Mouse (Mus musculus) neural tube, embryonic 11.5 days (tissue): ENCODE results near the gene Palm3. TPM values are rescaled to one million over a fixed set of nuclear protein-coding genes. Genes with fewer than 3 reads are reported as not detected.
"Not testable (repeated sequence)": the region's sequence is repeated elsewhere in the genome, so short reads cannot be mapped to it uniquely, and the experiment has no call there.

Source experiments
- ATAC-seq: fragments of 200-750 bp; cut with Nextera tagmentation; 2 replicates; pipeline ENCODE4 v1.8.0; 2017; ENCODE audit warnings: moderate number of reproducible peaks, mild to moderate bottlenecking, moderate TSS enrichment, moderate library complexity; ENCODE audit not compliant: insufficient read depth, low FRiP score, low TSS enrichment
- DNase-seq: peaks from one replicate; pipeline ENCODE4 v3.0.0-alpha.2; 2015; ENCODE audit warnings: low spot score
- H3K27ac ChIP-seq: fragments of 300-500 bp; sonication (generic); 2 replicates; pipeline ENCODE4 v1.5.1; 2014; ENCODE audit warnings: low read depth, mild to moderate bottlenecking, low read length
- H3K27me3 ChIP-seq: fragments of 300-500 bp; sonication (generic); 2 replicates; pipeline ENCODE4 v1.6.1; 2014; ENCODE audit warnings: mild to moderate bottlenecking, low read length, mixed read lengths; ENCODE audit not compliant: control insufficient read depth, insufficient read depth
- H3K36me3 ChIP-seq: fragments of 300-500 bp; sonication (generic); 2 replicates; pipeline ENCODE4 v1.6.1; 2014; ENCODE audit warnings: mild to moderate bottlenecking, low read length, moderate library complexity, mixed read lengths; ENCODE audit not compliant: control insufficient read depth, insufficient read depth
- H3K4me1 ChIP-seq: fragments of 300-500 bp; sonication (generic); 2 replicates; pipeline ENCODE4 v1.6.1; 2014; ENCODE audit warnings: low read length, mixed read lengths; ENCODE audit not compliant: control insufficient read depth, insufficient read depth
- H3K4me2 ChIP-seq: fragments of 300-500 bp; sonication (generic); 2 replicates; pipeline ENCODE4 v1.6.1; 2014; ENCODE audit warnings: low read depth, mild to moderate bottlenecking, moderate library complexity
- H3K4me3 ChIP-seq: fragments of 300-500 bp; sonication (generic); 2 replicates; pipeline ENCODE4 v1.5.1; 2014; ENCODE audit warnings: low read depth, low read length
- H3K9ac ChIP-seq: fragments of 300-500 bp; sonication (generic); 2 replicates; pipeline ENCODE4 v1.6.1; 2014; ENCODE audit warnings: mild to moderate bottlenecking, low read length
- H3K9me3 ChIP-seq: fragments of 300-500 bp; sonication (generic); 2 replicates; pipeline ENCODE4 v1.6.1; 2016; ENCODE audit warnings: low read length; ENCODE audit not compliant: control insufficient read depth
- WGBS: fragments of 180-500 bp; shearing (Covaris S2); extraction: QIAGEN DNeasy Blood & Tissue Kit; methylation state at CpG from one replicate; pipeline ENCODE4 v1.1.7; 2014; 5-methylcytosine and 5-hydroxymethylcytosine counted together
- polyA plus RNA-seq: library from polyadenylated mRNA; unstranded; fragments of >200 nt; fragmentation: Nextera tagmentation; extraction: Ambion mirVana; gene quantifications from 2 replicates; pipeline ENCODE4 v1.2.1, GENCODE M21; 2014

The Palm3 gene
- polyA plus RNA-seq, 1 experiment from 2014 or later = 4.4 TPM

DNA sequence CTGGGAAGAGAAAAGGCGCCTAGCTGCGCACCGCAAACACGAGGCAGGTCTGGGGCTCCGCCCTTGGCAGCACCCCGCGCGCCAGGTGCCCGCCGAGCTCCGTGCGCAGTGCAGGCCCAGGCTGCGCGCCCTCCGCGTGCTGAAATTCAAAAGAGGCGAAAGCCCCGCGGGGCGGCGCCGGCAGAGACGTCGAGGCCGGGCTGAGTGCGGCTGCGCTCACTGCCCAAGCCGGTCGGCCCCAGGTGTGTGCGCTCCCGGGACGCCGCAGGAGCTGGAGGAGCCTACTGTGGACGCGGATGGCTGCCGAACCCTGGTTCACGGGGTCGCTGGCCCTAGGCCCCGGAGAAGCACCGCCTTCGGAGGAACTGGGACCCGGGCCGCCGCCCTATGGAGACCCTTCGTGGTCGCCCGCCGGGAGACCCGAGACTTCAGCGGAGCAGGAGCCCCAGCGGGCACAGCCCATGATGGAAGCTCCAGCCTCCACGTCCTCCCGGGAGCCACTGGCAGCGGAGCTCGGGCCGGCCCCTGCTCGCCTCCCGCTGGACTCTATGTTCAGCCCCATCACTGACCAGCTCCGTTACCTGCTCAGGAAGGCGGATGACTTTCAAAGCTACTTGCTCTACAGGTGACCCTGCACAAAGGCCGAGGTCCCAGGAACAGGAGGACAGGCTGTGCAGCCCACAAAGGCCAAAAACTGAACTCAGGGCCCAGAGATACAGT, 19.8 kb upstream of the Palm3 start, which contains the start of gene 1700067K01Rik:
Gene 1700067K01Rik (plus strand): TSS at position 222 of the 720 bp plus-strand sequence.
- DNase-seq (no peak), ATAC-seq (no peak)
- peaks cover 2% of the 10 kb centered on the region for H3K36me3 ChIP-seq
- H3K4me2 ChIP-seq = 0 out of 2 replicates have a peak within 1 kb of the TSS, but pooled peaks have one; percentile 18
- H3K4me1 ChIP-seq = peaks cover 18% of the 10 kb centered on the region
- H3K9me3 ChIP-seq = no peaks in the 10 kb centered on the region
- no peak within 1 kb of the TSS for H3K4me3 ChIP-seq
- 14% methylated on average over 61 of the region's 61 CpGs for WGBS
- H3K27ac ChIP-seq = no peak within 1 kb of the TSS
- H3K27me3 ChIP-seq = peaks cover 20% of the 10 kb centered on the region
- 0 out of 2 replicates have a peak within 1 kb of the TSS, but pooled peaks have one; percentile 16 for H3K9ac ChIP-seq

DNA sequence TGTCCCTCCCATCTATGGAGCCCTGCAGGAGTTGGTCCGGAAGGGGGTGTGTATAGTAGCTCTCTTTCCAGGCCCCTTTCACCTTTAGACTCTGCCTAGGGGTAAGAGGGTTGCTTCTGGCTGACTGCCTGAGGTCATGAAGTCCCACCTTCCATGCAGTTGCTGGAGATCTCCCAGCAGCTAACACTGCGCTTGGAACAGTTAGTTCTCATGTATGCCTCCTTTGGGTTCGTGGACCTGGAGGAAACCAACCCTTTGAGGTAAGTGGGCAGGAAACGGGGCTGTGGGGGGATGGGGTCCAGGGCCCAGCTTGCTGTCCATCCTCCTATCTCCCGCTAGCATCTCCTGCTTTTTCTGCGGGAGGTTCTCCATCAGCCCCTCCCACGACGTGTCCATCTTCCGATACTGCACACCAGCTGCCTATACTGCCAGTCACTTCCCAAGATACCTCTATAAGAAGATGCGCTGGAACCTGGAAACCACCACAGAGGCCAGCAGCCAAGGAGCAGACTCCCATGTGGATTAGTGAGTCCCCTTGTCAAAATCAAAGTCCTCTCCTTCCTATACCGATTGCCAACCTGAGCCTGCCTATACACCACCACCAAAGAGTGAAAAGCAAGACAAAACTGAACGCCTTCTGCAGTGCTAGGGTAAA, 18.2 kb upstream of the Palm3 start:
- WGBS = 63% methylated on average over 12 of the region's 12 CpGs
- Histone ChIP-seq H3K4me1 (peaks cover 18% of the 10 kb centered on the region), H3K27me3 (peaks cover 20% of the 10 kb centered on the region), H3K4me3 (no peak overlapping the region), H3K36me3 (peaks cover 2% of the 10 kb centered on the region), H3K4me2 (no peak overlapping the region), H3K27ac (no peak overlapping the region), H3K9me3 (no peaks in the 10 kb centered on the region), H3K9ac (no peak overlapping the region)
- ATAC-seq (no peak), DNase-seq (no peak)

DNA sequence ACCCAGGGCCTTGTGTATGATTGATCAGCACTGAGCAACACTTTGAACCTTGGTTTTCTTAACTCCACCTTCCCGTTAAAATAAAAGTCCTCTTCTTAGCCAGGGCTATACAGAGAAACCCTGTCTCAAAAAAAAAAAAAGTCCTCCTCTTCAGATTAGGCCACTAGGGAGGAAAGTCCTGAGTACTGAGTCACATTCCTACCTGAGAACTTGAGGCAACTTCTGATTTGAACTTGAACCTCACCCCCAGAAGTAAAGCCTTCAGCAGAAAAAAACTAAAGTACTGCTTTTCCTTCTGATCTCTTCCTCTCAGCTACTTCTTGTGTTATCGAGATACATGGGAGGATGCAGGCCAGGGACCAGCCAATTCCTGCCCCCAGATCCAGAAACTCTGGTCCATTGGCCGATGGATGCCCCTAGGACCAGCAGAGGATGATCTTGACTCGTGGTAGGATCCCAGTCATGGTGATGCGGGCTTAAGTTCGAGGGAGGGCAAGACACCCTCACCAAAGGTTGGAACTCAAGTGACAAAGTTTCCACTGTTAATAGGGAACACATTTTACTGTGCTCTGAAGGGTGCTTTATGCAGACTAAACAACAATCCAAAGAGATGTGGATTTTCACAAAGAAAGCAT, 17.5 kb upstream of the Palm3 start:
- Histone ChIP-seq H3K27me3 (peaks cover 20% of the 10 kb centered on the region), H3K4me2 (peak overlapping the region; percentile 60; the same call in 1 of the 2 replicates), H3K27ac (no peak overlapping the region), H3K4me3 (no peak overlapping the region), H3K36me3 (peaks cover 2% of the 10 kb centered on the region), H3K9me3 (no peaks in the 10 kb centered on the region), H3K4me1 (peaks cover 17% of the 10 kb centered on the region), H3K9ac (no peak overlapping the region)
- DNase-seq = no peak
- WGBS = 78% methylated on average over 6 of the region's 6 CpGs
- no peak for ATAC-seq

DNA sequence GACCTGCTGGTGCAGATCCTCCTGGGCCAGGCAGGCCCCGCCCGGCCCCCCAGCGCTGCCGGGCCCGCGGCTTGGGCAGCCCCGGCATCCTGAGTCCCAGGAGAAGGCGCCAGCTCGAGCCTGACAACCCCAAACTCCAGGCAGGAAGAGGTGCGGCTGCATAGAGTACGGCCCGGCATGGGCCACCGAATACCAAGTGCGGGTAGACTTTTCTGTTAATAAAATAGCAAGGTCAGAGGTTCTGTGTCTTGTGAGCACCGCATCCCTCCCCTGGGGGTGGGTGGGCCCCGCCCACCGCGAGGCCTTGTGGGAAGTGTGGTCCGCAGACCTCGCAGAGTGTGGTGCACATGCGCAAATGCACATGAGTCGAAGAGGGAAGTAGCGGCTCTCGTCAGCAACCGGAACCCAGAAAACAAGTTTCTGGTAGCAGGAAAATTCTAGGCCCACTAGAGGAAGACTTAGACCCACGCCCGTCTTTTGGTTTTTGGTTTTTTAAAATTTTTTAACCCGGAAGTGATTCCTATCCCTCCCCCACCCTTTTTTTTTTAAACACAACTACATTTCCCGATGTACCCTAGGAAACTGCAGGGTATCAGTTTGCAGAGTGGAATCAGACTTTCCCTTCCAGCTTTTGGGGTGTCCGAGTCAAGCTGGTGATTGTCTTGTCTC, 16.6 kb upstream of the Palm3 start:
- DNase-seq (peak; percentile 94), ATAC-seq (peak; percentile 65)
- Histone ChIP-seq H3K36me3 (peaks cover 2% of the 10 kb centered on the region; the same call in 1 of the 2 replicates), H3K27ac (no peak overlapping the region), H3K4me3 (peak overlapping the region; percentile 41), H3K4me2 (peak overlapping the region; percentile 60), H3K4me1 (peaks cover 9% of the 10 kb centered on the region), H3K9me3 (no peaks in the 10 kb centered on the region), H3K27me3 (peaks cover 20% of the 10 kb centered on the region), H3K9ac (peak overlapping the region; percentile 49)
- WGBS = under 1% methylated on average over 30 of the region's 30 CpGs

DNA sequence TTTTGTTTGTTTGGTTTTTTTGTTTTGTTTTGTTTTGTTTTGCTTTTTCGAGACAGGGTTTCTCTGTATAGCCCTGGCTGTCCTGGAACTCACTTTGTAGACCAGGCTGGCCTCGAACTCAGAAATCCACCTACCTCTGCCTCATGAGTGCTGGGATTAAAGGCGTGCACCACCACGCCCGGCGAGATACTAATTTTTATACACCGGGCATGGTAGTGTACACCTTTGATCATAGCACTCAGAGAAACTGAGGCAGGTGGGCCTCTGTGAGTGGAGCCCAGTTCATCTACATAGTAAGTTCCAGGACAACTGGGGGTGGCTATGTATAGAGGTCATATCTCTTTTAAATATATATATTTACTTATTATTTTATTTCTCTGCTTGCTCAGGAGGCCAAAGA, 15.8 kb upstream of the Palm3 start:
- not testable (repeated sequence) for DNase-seq, H3K4me2 ChIP-seq, H3K36me3 ChIP-seq, H3K9ac ChIP-seq, H3K27ac ChIP-seq, H3K4me1 ChIP-seq, ATAC-seq, H3K4me3 ChIP-seq, H3K9me3 ChIP-seq
- peaks cover 19% of the 10 kb centered on the region for H3K27me3 ChIP-seq
- WGBS = 93% methylated on average over 7 of the region's 7 CpGs

DNA sequence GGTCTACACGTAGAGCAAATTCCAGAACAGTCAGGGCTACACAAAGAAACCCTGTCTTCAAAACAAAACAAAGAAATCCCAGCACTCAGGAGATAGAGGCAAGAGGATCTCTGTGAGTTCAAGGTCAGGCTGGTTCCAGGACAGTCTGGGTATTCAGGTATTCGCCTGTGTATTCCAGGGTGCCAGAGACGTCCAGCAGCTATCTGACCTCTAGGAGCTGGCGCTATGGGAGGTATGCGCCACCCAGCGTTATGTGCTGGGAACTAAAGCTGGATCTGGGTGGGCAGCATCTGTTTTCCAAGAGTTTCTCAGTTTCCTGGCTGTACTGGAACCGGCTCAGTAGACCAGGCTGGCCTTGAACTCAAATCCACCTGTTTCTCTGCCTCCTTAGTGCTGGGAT, 12.9 kb upstream of the Palm3 start:
- DNase-seq (peak; percentile 44), ATAC-seq (no peak)
- Histone ChIP-seq H3K4me1 (peaks cover 21% of the 10 kb centered on the region), H3K36me3 (no peaks in the 10 kb centered on the region), H3K9ac (no peak overlapping the region), H3K9me3 (no peaks in the 10 kb centered on the region), H3K27me3 (peaks cover 35% of the 10 kb centered on the region), H3K27ac (no peak overlapping the region), H3K4me3 (no peak overlapping the region), H3K4me2 (no peak overlapping the region)
- 23% methylated on average over 7 of the region's 7 CpGs for WGBS

DNA sequence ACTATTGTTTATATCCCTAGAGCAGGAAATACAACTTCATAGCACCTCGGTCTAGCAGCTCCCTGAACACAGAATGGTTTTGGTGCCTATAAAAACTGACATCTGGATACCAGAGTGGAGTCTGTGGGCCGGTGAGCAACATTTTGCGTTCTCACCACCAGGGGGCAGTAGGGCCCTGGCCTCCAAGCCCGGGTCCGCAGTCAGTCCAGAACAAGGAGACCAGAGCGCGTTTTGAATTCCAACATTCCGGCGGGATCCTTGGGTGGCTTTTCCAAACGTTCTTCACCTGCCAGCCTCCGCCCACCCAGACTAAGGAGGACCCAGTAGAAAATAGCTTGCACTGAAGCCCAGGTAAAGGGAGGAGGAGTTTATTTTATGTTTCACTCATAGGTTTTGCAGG, 11.4 kb upstream of the Palm3 start:
- no peak overlapping the region for H3K4me3 ChIP-seq
- no peak overlapping the region for H3K27ac ChIP-seq
- DNase-seq = peak; percentile 86
- no peak overlapping the region for H3K9ac ChIP-seq
- no peak overlapping the region for H3K4me2 ChIP-seq
- H3K4me1 ChIP-seq = peaks cover 18% of the 10 kb centered on the region
- no peaks in the 10 kb centered on the region for H3K9me3 ChIP-seq
- no peak for ATAC-seq
- peaks cover 37% of the 10 kb centered on the region for H3K27me3 ChIP-seq
- 2% methylated on average over 11 of the region's 11 CpGs for WGBS
- H3K36me3 ChIP-seq = no peaks in the 10 kb centered on the region
